In genomic region chr11:43433254-43434023, GRCm38 (mm10) we compare ENCODE assay signal across 7 mouse cellular contexts. TPM values are rescaled to one million over a fixed set of nuclear protein-coding genes. Genes with fewer than 3 reads are reported as not detected.
A peak's percentile ranks its signal among the peaks of the same experiment; 100 is the strongest.
DNase-seq lines count a peak whose midpoint lies in the region; TF ChIP-seq lines count a peak whose summit lies in the region.

Gene Slu7 (plus strand): TSS chr11:43433744.

- no peak for TF ChIP-seq CTCF in cortical plate, adult 2 months (IDR thresholded peaks at IDR 0.05; ENCODE audit: extremely low read depth, insufficient read depth, low read length)

- intact Hi-C loops in left cerebral cortex, postnatal 25 days (cut with DNase I): no loop called here

- peaks cover 4% of the 10 kb centered on the region; the same call in 1 of the 2 replicates for H3K4me1 ChIP-seq in cortical plate, adult 2 months (ENCODE audit: control insufficient read depth, insufficient read depth, low read length)

- H3K4me3 ChIP-seq in cortical plate, adult 2 months (ENCODE audit: insufficient read depth, low read length): peak within 1 kb of the TSS; percentile 84

- TF ChIP-seq POLR2A in cortical plate, adult 2 months (IDR thresholded peaks at IDR 0.05; ENCODE audit: extremely low read depth, insufficient read depth, low read length): peak; percentile 56; the same call in 1 of the 2 replicates

- DNase-seq in adrenal gland, adult 2 months: peak; percentile 83
- DNase-seq in gastrocnemius, postnatal 10 days: peak; percentile 67
- peak; percentile 47 for DNase-seq in hindlimb bud, embryonic 11.5 days (ENCODE audit: extremely low spot score, low read depth, low spot score)
- DNase-seq in left cerebral cortex, postnatal 25 days (ENCODE audit: low spot score in 2 of 2): peak; percentile 59 to 74
- DNase-seq in mesoderm, embryonic 11.5 days (ENCODE audit: low read depth, low spot score): peak; percentile 87
- DNase-seq in right cerebral cortex, postnatal 36 days (ENCODE audit: low spot score in 2 of 2): peak; percentile 54 to 64

- H3K27ac ChIP-seq in cortical plate, adult 2 months (ENCODE audit: insufficient read depth, low read length): no peak within 1 kb of the TSS

RNA-seq across cellular contexts. Expression of gene Slu7, which starts in this region (rescaled TPM):
- 10 to 100 TPM; 42.7 to 44.4 TPM for total RNA-seq in adrenal gland, adult 2 months (2021)
- polyA plus RNA-seq in adrenal gland, adult 2 months (2012; rRNA removed): 1.5 and 2.3 TPM in 2 replicates
- polyA plus RNA-seq in cortical plate, adult 2 months (2012; rRNA removed): 20.1 and 20.9 TPM in 2 replicates
- 10 to 100 TPM; 28.9 to 31.5 TPM for total RNA-seq in gastrocnemius, postnatal 10 days (2021)
- total RNA-seq in left cerebral cortex, postnatal 25 days (2021): 10 to 100 TPM; 54.8 to 55.7 TPM
